Mouse (Mus musculus): ENCODE data around the gene Wtap. TPM values are rescaled to one million over a fixed set of nuclear protein-coding genes. Genes with fewer than 3 reads are reported as not detected.
A peak's percentile ranks its signal among the peaks of the same experiment; 100 is the strongest.
"Not testable (repeated sequence)": the region's sequence is repeated elsewhere in the genome, so short reads cannot be mapped to it uniquely, and the experiment has no call there.

Wtap gene
- polyA plus RNA-seq, 1 experiment from 2014 or later: 80.5 TPM

GRCm38 (mm10) chr17:12997890-12998289, 3.9 kb upstream of the Wtap start:
- ATAC-seq (no peak), DNase-seq (ENCODE audit: low read depth, low spot score) (no peak)
- POLR2A ChIA-PET: no interaction called here
- TF ChIP-seq CTCF (IDR thresholded peaks at IDR 0.05): no peak
- no peaks in the 10 kb centered on the region for H3K27me3 ChIP-seq
- CTCF ChIA-PET: interaction anchor here (1.2 kb wide), 1 partner anchor 11 kb away, joined by 5 read pairs; no protein-coding TSS in a partner anchor
- in situ Hi-C loops (cut with MboI; ENCODE audit: low pct_unique_long_range_greater_than_20kb): no loop called here

- TF ChIP-seq CTCF (IDR thresholded peaks at IDR 0.05): peak; percentile 73
- POLR2A ChIA-PET: interaction anchor here (0.7 kb wide), 1 partner anchor 86 kb away, joined by 6 read pairs; no protein-coding TSS in a partner anchor
- H3K27me3 ChIP-seq: no peaks in the 10 kb centered on the region
- in situ Hi-C loops (cut with MboI; ENCODE audit: low pct_unique_long_range_greater_than_20kb): no loop called here
- CTCF ChIA-PET: interaction anchor here (0.7 to 2.7 kb wide), 8 partner anchors 10 to 117 kb away, joined by 3 to 20 read pairs (median 4); partner anchors contain the start of genes Mrpl18, Pnldc1 and Sod2
- DNase-seq (ENCODE audit: low read depth, low spot score) (no peak), ATAC-seq (peak; percentile 16)
These were observed 2.4 kb upstream of the Wtap start for GRCm38 (mm10) chr17:12996345-12996744.

GRCm38 (mm10) chr17:12992470-12992991, 1.4 kb downstream of the Wtap start:
- H3K27me3 ChIP-seq: no peaks in the 10 kb centered on the region
- ChIA-PET CTCF (no interaction called here), POLR2A (no interaction called here)
- ATAC-seq (peak; percentile 89), DNase-seq (ENCODE audit: low read depth, low spot score) (peak; percentile 56)
- in situ Hi-C loops (cut with MboI; ENCODE audit: low pct_unique_long_range_greater_than_20kb): loop anchor here (5.0 kb wide), 1 partner anchor 115 kb away; the partner anchor contains the start of gene Mrgprh
- TF ChIP-seq CTCF (IDR thresholded peaks at IDR 0.05): no peak

GRCm38 (mm10) chr17:12991635-12992358, 2.2 kb downstream of the Wtap start:
- ChIA-PET CTCF (interaction anchor here (1.5 kb wide), 2 partner anchors 9 kb away, joined by 3 read pairs; no protein-coding TSS in a partner anchor), POLR2A (interaction anchor here (0.6 kb wide), 1 partner anchor 10 kb away, joined by 4 read pairs; no protein-coding TSS in a partner anchor)
- no peaks in the 10 kb centered on the region for H3K27me3 ChIP-seq
- in situ Hi-C loops (cut with MboI; ENCODE audit: low pct_unique_long_range_greater_than_20kb): loop anchor here (5.0 kb wide), 1 partner anchor 114 kb away; the partner anchor contains the start of gene Mrgprh
- ATAC-seq (peak; percentile 87), DNase-seq (ENCODE audit: low read depth, low spot score) (no peak)
- peak; percentile 45 for TF ChIP-seq CTCF (IDR thresholded peaks at IDR 0.05)

- ChIA-PET POLR2A (interaction anchor here (0.6 to 1.3 kb wide), 2 partner anchors 10 to 17 kb away, joined by 4 to 5 read pairs; no protein-coding TSS in a partner anchor), CTCF (interaction anchor here (0.7 to 1.5 kb wide), 3 partner anchors 8 to 26 kb away, joined by 3 read pairs; no protein-coding TSS in a partner anchor)
- no peaks in the 10 kb centered on the region for H3K27me3 ChIP-seq
- TF ChIP-seq CTCF (IDR thresholded peaks at IDR 0.05): no peak
- ATAC-seq (no peak), DNase-seq (ENCODE audit: low read depth, low spot score) (no peak)
- in situ Hi-C loops (cut with MboI; ENCODE audit: low pct_unique_long_range_greater_than_20kb): loop anchor here (5.0 kb wide), 1 partner anchor 114 kb away; the partner anchor contains the start of gene Mrgprh
These were observed 2.8 kb downstream of the Wtap start for GRCm38 (mm10) chr17:12991194-12991634.

GRCm38 (mm10) chr17:12990567-12991145, 3.3 kb downstream of the Wtap start:
- POLR2A ChIA-PET: interaction anchor here (0.6 to 1.3 kb wide), 2 partner anchors 9 to 18 kb away, joined by 4 to 5 read pairs; no protein-coding TSS in a partner anchor
- DNase-seq (ENCODE audit: low read depth, low spot score): no peak
- peak; percentile 15 for TF ChIP-seq CTCF (IDR thresholded peaks at IDR 0.05)
- CTCF ChIA-PET: interaction anchor here (0.7 to 1.5 kb wide), 3 partner anchors 8 to 25 kb away, joined by 3 read pairs; no protein-coding TSS in a partner anchor
- no peak for ATAC-seq
- H3K27me3 ChIP-seq: no peaks in the 10 kb centered on the region
- in situ Hi-C loops (cut with MboI; ENCODE audit: low pct_unique_long_range_greater_than_20kb): loop anchor here (5.0 kb wide), 1 partner anchor 113 kb away; the partner anchor contains the start of gene Mrgprh

- POLR2A ChIA-PET; DNase-seq (ENCODE audit: low read depth, low spot score); ATAC-seq; CTCF ChIA-PET; H3K27me3 ChIP-seq; in situ Hi-C loops (cut with MboI; ENCODE audit: low pct_unique_long_range_greater_than_20kb): not testable (repeated sequence)
- TF ChIP-seq CTCF (IDR thresholded peaks at IDR 0.05): peak; percentile 43
These were observed 5.9 kb downstream of the Wtap start for GRCm38 (mm10) chr17:12988096-12988495.

- no peaks in the 10 kb centered on the region for H3K27me3 ChIP-seq
- DNase-seq (ENCODE audit: low read depth, low spot score): no peak
- POLR2A ChIA-PET: no interaction called here
- no peak for TF ChIP-seq CTCF (IDR thresholded peaks at IDR 0.05)
- CTCF ChIA-PET: no interaction called here
- ATAC-seq: no peak
- in situ Hi-C loops (cut with MboI; ENCODE audit: low pct_unique_long_range_greater_than_20kb): no loop called here
These were observed 10.0 kb downstream of the Wtap start for GRCm38 (mm10) chr17:12983988-12984387.

- POLR2A ChIA-PET: no interaction called here
These were observed 15.4 kb downstream of the Wtap start for GRCm38 (mm10) chr17:12978546-12978945.

GRCm38 (mm10) chr17:12973851-12974250, 20.1 kb downstream of the Wtap start:
- in situ Hi-C loops (cut with MboI; ENCODE audit: low pct_unique_long_range_greater_than_20kb): no loop called here
- DNase-seq (ENCODE audit: low read depth, low spot score) (no peak), ATAC-seq (no peak)
- no peak for TF ChIP-seq CTCF (IDR thresholded peaks at IDR 0.05)
- no peaks in the 10 kb centered on the region for H3K27me3 ChIP-seq
- POLR2A ChIA-PET: no interaction called here
- CTCF ChIA-PET: no interaction called here

More at GRCm38 (mm10) chr17:12978546-12978945, 15.4 kb downstream of the Wtap start:
- ATAC-seq: no peak
- no peak for TF ChIP-seq CTCF (IDR thresholded peaks at IDR 0.05)
- no peaks in the 10 kb centered on the region for H3K27me3 ChIP-seq
- DNase-seq (ENCODE audit: low read depth, low spot score): no peak
- CTCF ChIA-PET: no interaction called here
- in situ Hi-C loops (cut with MboI; ENCODE audit: low pct_unique_long_range_greater_than_20kb): no loop called here
